Mouse (Mus musculus): ENCODE measurements around the gene Slc20a1.

Gene Slc20a1

GRCm38 (mm10) chr2:129227011-129227529 is 28.5 kb downstream of the Slc20a1 start:
- DNase-seq (ENCODE audit: low read depth, low spot score), result no peak

GRCm38 (mm10) chr2:129227709-129228108 is 29.1 kb downstream of the Slc20a1 start:
- no peak for DNase-seq (ENCODE audit: low read depth, low spot score)

- DNase-seq (ENCODE audit: low read depth, low spot score), result no peak
Observed at GRCm38 (mm10) chr2:129228571-129228970, 30.0 kb downstream of the Slc20a1 start.

GRCm38 (mm10) chr2:129229316-129229715 is 30.8 kb downstream of the Slc20a1 start:
- no peak for DNase-seq (ENCODE audit: low read depth, low spot score)

- no peak for DNase-seq (ENCODE audit: low read depth, low spot score)
Observed at GRCm38 (mm10) chr2:129232023-129232422, 33.5 kb downstream of the Slc20a1 start.

GRCm38 (mm10) chr2:129232484-129232883 is 33.9 kb downstream of the Slc20a1 start:
- no peak for DNase-seq (ENCODE audit: low read depth, low spot score)

- DNase-seq (ENCODE audit: low read depth, low spot score), result no peak
Observed at GRCm38 (mm10) chr2:129233218-129233617, 34.7 kb downstream of the Slc20a1 start.

GRCm38 (mm10) chr2:129233803-129234477 is 35.4 kb downstream of the Slc20a1 start:
- DNase-seq (ENCODE audit: low read depth, low spot score), result no peak

- DNase-seq (ENCODE audit: low read depth, low spot score), result no peak
Observed at GRCm38 (mm10) chr2:129234731-129235130, 36.2 kb downstream of the Slc20a1 start.

GRCm38 (mm10) chr2:129236526-129236925 is 38.0 kb downstream of the Slc20a1 start:
- no peak for DNase-seq (ENCODE audit: low read depth, low spot score)

GRCm38 (mm10) chr2:129240726-129241432 is 42.3 kb downstream of the Slc20a1 start:
- no peak for DNase-seq (ENCODE audit: low read depth, low spot score)

- no peak for DNase-seq (ENCODE audit: low read depth, low spot score)
Observed at GRCm38 (mm10) chr2:129241845-129242833, 43.6 kb downstream of the Slc20a1 start.

- DNase-seq (ENCODE audit: low read depth, low spot score), result no peak
Observed at GRCm38 (mm10) chr2:129243005-129243404, 44.4 kb downstream of the Slc20a1 start.

- no peak for DNase-seq (ENCODE audit: low read depth, low spot score)
Observed at GRCm38 (mm10) chr2:129243786-129244185, 45.2 kb downstream of the Slc20a1 start.

GRCm38 (mm10) chr2:129244446-129245120 is 46.0 kb downstream of the Slc20a1 start:
- no peak for DNase-seq (ENCODE audit: low read depth, low spot score)

- no peak for DNase-seq (ENCODE audit: low read depth, low spot score)
Observed at GRCm38 (mm10) chr2:129245618-129246017, 47.1 kb downstream of the Slc20a1 start.

GRCm38 (mm10) chr2:129246436-129246835 is 47.9 kb downstream of the Slc20a1 start:
- no peak for DNase-seq (ENCODE audit: low read depth, low spot score)

- no peak for DNase-seq (ENCODE audit: low read depth, low spot score)
Observed at GRCm38 (mm10) chr2:129246924-129247323, 48.4 kb downstream of the Slc20a1 start.

GRCm38 (mm10) chr2:129247707-129248121 is 49.1 kb downstream of the Slc20a1 start:
- no peak for DNase-seq (ENCODE audit: low read depth, low spot score)

GRCm38 (mm10) chr2:129249321-129249720 is 50.8 kb downstream of the Slc20a1 start:
- DNase-seq (ENCODE audit: low read depth, low spot score), result no peak
